Mouse (Mus musculus) left cerebral cortex, adult 11 months (tissue): Measurements from ENCODE around the gene Col4a1.

ENCODE experiments used
- DNase-seq: peaks from one replicate; pipeline ENCODE4 v3.0.0; 2022; ENCODE audit warnings: low spot score

Col4a1 gene

DNA sequence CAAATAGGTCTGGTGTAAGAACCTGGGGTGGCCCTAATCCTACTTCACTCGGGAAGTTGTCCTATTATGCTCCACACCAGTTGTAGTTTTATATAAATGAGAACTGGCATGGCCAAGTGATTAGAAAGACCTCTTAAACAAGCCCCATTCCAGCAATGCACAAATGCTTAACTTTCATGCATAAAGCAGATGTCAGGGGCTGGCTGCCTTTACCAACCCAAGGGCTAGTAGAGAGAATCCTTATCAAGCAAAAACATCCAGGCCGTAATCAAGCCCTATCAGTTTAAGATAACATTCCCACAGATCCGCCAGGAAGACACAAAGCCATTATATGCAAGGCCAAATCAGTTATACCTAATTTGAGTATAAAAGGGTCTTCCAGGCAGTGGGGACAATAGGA is 46.7 kb downstream of the Col4a1 start:
- no peak for DNase-seq

DNA sequence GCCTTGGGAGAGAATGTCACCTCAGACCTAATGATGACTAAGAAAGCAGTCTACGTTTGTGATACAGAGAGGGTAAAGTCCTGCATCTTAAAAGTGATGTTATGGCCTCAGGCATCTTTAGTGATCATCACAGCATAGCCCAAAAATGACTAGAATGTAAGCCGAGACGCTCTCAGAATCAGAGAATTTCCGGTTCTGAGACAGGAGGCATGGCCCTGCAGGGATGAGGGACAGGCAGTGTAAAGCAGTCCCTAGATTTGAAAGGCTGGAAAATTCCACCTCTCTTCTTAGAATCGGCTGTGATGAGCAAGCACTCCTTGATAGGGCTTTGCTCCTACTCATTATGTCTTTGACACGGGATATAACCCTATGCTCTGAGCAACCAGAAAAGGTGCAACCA is 48.8 kb downstream of the Col4a1 start:
- DNase-seq, result no peak

DNA sequence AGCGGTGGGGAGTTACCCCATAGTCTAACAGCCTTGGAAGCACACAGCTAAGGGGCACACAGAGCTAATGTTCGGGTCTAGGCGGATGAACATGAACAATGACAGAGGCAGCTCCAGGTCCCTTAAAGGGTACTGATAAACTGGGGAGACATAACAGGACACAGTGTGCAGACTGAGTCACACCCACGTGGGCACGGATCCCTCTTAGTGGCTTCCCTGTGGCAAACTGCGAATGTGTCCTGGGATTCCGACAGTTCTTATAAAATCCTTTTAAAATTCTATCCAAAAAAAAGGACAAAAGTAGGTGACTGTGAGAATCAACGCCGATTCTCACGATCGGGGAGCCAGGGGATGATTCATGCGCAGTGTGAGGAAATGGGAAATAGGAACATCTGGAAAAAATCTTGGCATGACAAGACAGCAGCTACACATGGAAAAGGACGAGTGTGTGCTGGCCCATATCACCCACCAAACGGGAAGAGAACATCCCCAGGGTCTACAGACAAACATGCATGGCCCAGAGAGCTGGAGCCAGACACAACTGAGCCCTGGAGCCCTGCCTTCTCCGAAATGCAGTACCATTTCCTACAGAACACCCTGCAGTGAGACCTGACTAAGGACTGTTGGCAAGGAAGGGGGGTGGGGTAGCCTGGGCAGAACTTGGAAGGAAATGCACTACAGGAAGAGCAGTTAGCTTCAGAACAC is 50.4 kb downstream of the Col4a1 start:
- no peak for DNase-seq

DNA sequence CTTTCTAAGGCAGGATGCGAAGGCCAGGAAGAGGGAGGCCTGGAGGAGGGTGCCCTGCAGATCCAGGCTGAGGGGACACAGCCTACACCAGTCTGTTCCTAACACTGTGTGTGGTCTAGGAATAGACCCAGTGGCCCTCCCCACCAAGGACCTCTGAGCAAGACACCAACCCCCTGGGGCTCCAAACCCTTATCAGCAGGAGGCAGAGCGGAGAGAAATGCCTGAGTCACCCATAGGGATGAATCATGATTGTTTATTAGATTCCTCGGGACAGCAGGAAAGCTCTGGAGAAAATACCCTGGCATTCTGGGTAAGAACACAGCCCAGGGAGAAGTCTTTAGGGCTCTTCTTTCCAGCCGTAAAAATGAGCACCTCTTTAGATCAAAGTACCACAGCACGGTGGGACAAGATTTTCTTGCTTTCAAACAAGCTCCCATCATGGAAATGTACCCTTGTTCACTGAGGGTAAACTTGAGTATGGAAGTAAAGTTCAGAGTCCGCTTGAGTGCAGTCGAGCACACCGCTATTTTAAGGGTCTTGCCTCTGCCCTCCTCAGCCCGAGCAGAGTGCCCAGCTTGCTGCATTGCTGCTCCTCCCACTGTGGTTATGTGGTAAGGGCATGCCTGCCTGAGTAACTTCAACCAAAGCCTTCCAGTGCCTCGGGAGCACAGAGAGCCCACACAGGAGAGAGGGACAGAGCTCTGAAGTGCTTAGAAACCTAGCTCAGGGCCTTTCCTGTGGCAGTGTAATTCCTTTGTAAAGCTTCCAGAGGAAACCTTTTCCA is 52.6 kb downstream of the Col4a1 start:
- no peak for DNase-seq

DNA sequence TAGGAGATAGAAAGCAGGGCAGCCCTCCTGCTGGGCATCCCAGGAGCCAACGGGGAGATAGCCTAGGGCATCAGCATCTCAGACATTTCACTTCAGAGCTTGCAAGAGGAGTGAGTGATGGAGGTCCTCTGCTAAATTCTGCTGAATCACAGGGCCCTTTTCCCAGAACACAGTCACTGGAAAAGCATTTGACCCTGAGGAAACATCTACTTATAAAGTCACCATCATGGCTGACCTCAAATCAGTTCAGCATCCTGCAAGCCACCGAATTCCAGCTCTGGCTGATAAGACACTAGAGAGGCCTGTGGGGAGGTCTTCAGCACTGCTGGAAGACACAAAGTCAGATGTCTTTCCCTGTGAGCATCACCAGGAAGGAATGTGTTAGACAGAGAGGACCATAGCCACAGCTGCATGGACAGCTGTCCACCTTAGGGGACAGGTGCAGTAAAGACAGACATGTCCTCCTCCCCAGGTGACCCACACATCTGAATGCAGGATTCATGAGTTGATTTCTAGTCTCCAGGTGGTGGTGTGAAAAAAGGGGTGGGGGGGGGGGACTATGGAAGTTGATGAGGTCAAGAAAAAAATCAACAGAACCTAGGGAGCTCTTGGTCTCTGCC is 54.0 kb downstream of the Col4a1 start:
- DNase-seq, result no peak

DNA sequence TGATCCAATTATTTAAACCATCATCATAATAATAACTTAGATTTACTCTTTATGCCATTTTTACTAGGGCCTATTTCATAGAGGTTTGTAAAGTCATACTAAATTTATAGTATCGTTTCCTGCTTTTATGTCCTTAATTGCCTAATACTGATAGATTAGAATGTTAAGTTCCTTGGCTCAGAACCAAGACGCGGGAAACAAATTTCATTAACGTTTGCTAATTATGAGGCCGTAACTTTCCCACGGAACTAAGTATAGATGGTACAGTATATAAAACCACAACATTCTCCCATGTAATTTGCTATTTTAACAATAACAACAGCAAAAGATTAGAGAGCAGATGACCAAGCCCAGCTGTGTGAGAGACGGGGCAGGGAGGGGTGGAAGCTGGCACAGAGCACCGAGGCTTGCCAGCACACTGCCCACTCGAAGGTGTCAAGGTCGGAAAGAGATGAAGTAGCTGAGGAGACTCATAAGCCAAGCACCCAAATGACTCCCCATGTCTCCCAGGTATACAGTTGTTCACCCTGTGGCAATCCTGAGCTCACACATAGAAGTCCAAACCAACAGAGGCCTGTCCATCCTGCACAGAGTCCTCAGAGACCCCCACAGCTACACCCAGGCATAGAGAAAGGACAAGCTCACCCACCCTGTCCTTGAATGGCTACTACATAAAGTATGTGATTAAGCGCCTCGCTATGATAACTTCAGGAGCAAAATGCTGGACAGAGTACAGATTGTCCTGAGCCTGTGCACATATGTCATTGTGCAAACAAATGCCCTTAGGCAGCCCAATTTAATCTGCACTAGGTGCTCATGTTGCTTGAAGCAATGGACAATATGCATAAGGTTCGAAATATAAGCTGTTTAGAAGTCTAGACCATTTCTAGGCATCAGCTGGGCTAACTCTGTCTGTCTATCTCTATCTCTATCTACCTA is 55.3 kb downstream of the Col4a1 start:
- no peak for DNase-seq

DNA sequence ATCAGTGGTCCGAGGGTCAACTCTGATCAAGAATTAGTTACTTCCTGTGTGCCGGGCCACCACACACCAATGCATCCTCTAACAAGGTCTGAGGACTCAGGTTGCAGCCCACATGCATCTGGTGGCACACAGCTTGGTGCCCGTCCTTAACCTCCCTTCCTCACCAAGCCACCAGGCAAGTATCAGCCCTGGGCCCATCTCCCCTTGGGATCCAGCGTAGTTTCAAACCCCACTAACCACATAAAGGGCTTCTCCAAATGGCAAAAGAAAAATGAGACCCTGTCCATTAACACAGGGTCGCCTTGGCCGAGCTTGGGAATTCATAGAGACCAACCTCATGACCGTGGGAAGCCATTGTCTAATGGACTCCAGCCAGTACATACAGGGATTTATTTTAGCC is 56.2 kb downstream of the Col4a1 start:
- DNase-seq, result no peak

DNA sequence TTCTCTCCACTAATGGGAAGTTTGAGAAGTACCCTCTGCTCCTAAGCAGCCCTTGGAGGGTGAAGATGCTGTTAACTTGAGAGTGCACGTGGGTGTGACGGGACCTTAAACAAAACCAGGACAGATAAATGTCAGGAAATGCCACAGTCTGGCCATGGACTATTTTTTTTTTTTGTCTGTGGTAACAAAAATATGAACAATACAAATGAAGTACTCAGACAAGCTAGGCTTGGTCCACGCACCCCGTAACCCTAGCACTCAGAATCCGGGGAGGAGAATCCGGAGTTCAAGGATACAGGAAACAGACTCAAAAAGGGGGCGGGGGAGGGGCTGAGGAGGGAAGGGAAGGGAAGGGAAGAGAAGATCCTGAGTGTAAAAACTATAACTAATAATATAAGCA is 56.9 kb downstream of the Col4a1 start:
- DNase-seq, result no peak

DNA sequence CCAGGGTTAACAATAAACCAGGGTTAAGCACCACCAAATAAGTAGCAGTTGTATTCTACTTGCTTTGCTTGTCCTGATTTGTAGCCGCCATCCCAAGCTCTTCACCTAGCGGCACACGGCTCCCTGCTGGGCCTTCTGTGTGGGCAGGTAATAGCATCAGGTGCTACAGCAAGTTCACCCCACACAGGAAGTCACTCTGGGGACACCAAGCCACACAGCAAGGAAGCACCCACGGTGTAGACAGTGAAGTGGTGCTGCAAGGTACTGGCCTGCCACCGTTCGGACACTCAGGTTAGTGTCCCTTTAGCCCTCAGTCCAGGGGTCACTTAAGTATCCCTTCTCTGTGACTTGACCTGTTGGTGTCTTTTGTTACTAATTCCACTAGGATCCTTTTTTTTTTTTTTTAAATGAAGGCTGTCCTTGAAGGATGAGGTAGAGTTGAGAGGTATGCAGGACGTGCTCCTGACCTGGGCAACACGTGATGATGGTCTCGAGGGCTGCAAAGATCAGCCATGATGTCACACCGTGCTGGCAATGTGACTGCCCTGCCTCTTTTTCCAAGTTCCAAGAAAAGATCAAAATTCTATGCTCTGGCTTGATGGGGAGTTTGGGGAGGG is 57.6 kb downstream of the Col4a1 start:
- DNase-seq, result no peak

DNA sequence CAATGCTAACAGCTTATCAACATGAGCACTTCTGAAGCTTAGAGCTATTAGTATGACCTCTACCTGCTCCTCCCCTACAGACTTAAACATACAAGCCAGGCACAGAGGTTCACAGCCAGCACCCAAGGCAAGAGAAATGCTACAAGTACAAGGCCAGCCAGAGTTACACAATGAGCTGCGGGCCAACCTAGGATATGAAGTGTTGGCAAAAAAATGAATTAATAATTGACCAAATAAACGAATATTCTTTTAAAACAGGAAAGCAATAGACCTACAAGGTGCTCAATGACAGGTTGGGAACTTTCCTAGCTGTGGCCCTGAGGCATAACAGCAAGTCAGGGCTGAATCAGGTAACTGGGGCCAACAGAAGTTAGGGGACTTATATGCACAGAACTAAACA is 58.1 kb downstream of the Col4a1 start:
- DNase-seq, result no peak

DNA sequence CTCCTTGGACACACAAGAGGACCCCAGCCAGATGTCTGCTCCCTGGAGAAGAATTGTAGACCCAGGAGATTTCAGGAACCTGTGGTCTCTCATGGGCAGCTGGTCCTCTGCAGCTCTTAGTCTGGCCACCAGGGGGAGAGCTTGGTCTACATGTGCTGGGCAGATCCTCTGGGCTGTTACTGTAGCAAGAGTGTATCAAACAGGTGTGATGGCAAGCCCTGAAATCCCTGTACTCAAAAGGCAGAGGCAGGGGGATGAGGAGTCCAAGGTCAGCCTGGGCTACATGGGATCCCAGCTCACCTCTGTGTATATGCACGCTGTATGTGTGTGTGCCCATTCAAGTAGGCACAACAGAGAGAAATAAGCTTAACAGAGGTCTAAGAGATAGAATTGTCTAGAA is 59.1 kb downstream of the Col4a1 start:
- peak; percentile 78 for DNase-seq

DNA sequence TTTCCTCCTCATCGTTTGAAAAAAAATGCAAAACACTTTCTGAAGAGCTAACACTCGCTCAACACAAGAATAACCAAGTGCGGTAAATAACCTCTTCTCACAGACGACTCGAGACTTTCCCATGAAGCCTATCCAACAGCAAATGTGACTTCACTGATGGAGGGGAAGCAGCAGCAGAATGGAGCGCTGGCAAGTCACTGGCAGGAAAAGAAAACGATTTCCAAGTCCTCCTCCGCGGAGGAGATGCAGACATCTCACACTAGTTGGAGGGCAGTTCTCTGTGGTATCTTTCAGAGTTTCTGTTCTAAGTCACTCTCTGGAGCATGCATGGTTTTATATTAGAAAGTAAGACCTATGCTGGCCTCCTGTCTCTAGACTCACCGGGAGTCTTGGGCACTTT is 59.6 kb downstream of the Col4a1 start:
- no peak for DNase-seq

DNA sequence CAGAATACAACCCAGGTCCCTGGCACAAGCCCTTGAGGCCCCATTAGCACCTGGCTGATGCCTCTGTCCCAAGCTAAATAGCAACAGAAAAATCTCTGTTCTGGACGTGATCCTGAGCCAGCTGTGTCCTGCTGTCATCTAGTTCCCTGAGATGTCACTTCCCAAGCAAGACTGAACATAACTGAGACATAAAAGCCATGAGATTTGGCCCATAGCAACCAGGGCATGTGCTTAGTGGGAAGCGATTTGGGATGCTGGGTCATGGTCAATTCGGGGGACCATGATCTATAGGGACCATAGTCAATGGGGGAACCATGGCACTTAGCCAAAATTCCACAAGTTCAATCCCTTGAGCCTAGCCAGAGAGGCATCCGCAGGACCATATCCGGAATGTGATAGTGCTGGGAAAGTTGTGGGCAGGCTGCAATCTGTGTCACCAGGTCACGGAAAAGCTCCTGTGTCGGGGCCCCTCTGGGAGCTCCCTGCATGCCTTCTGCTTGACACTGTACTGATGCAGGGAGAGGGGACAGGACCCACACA is 60.3 kb downstream of the Col4a1 start:
- no peak for DNase-seq

DNA sequence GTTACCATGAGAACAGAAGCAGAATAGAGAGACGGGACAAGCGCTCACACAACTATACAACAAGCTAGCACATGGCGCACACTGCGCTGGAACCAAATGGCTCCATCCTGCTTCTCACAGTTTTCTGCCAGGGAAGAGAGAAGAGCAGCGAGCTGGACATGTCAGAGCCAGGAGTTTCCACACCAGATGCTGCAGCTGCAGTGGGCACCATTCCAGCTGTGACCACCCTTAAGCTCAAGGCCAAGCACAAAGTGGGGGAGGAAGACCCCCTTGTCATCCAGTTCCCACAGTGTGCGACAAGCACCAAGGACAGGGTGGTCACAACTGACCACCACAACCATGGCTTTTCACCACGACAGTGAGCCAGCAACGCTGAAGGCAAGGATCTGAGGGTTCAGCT is 62.5 kb downstream of the Col4a1 start:
- DNase-seq, result no peak

DNA sequence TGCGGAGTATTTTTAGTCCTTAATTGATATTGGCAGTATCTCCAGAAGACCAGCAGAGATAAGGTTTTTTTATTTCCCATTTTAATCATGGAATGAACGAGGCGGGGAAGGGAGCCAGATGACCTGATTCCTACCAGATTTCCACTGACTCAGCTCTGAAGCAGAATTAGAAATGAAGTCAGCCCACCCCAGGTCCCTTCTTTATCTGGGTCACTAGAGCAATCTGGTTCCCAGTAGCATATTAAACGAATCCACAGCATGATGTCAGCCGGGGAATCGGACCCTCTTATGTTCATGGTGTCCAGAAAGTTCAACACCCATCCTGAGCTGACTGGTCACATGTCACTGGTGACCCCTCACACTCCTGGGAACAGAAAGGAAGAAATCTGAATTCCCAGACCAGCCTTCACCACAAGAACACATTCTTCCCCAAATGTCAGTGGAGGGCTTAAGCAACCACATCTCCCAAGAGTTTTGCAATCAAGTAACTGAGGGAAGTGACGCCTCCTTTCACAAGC is 63.0 kb downstream of the Col4a1 start:
- DNase-seq, result no peak

DNA sequence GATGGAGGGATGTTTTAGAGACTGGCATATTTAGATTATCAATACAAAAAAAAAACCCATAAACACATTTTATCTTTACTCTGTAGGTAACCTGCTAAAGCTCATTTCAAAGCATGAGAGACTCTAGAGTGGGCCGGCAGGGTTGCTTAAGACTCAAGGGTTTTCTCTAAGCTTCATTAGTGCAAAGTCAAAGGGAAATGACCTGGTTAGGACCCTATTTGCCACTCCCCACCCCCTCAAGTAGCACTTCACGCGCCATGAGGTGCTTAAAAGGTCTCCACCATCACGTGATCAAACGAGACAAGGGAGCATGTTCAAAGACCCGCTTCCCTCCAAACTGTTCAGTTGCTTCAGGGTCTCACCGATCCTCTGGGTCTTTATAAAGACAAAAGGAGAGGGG is 63.9 kb downstream of the Col4a1 start:
- DNase-seq, result no peak

DNA sequence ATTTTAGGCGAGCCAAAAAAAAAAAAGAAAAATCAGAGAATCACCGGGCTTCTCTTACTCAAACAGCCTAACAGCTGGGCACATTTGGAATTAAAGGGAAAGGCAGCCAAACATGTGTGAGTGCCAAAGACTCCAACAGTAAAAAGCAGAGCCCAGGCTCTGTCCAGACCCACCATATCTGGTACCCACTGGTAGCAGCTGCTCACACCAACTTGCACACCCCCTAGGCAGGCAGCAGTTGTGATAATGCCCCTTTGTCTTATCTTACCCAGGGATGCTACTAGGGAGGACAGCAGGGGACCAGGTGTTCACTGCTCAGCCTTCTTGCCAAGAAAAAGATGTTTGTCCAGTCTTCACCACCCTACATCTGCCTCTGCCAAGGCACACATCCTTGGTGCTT is 71.1 kb downstream of the Col4a1 start:
- no peak for DNase-seq

DNA sequence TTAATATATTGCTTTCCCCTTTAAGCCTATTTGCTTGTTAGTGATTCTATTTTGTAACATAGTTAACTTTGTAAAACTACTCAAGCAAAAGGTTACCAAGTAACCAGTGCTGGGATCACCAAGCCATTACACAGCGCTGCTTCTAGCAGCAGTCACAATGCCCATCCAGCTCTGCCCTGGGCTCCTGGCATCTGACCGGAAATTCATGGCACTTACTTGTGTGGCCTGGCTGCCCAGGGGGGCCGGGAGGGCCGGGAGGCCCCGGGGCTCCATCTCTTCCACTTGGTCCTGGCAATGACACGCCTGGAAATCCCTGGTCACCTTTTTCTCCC is 77.8 kb downstream of the Col4a1 start:
- no peak for DNase-seq

DNA sequence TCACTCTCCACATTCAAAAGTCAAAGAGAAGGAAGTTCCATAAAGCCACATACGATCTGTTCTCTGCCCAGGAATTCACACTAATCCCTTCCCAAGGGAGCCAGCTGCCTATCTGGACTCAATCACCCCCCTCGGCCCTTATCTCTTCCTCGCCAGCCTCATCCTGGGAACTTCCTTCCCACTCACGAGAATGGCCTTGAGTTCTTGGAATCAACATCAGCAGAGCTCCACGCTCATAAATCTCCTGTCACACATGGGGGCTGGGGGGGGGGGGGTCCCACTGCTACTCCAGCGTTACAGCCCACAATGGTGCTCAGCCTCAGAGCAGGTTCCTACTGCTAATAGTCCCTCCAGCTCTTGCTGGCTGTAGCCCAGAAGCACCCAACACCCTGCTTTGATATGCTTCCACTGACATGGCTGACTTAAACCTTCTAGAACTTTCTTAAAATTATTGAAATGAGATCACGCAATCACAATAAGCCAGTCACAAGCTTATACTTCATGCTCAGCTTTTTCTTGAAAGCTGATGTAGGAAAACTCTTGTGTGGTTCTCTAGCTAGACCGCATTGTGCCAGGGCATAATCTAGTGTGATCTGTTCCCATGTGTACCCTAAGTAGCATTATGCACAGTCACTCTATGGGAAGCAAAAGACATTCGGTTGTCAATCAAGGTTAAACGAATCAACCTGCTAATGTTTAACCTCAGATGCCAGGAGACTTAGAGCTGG is 78.3 kb downstream of the Col4a1 start:
- no peak for DNase-seq

DNA sequence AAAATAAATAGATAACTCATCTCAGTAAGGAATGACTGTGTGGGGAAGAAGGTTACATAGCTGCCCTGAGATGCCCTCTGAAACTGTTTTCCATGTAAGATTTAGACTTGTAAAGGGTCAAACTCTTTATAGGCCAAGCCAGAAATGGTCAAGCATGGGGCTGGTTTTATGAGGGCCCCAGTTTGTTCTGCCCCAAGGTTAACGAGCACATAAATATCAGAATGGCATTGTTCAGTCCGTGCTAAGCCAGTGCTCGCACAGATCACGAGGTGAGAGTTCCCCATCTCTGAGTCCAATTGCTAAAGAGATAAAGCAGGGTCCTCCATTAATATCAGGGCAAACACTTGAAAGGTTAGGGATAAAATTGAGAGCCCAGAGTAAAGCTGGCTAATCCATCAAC is 79.6 kb downstream of the Col4a1 start:
- no peak for DNase-seq

DNA sequence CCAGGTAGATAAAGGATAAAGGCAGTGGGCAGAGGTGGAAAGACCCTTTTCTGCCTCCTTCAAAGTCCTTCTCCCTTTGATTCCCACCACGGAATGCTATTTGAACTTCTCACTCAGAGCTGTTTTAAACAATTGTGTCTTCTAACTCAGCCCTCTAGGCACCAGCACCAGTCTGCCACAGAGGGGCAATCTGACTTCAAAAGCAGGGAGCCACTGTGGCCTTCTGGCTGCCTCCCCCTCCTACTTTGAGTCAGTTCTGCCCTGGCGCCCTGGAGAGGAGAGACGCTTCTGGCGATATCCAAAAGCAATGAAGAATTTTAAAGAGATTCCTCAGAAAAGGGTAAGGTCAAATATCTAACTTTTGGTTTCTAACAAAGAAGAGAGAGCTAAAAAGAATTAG is 82.3 kb downstream of the Col4a1 start:
- DNase-seq, result no peak
